Mouse (Mus musculus) subcutaneous adipose tissue, adult 2 months (tissue): Measurements from ENCODE around the gene Prr18. TPM values are rescaled to one million over a fixed set of nuclear protein-coding genes. Genes with fewer than 3 reads are reported as not detected.

Experiments
- polyA plus RNA-seq: library from polyadenylated mRNA; depleted of rRNA; stranded (reverse); fragments of >200 nt; gene quantifications from 2 replicates; pipeline ENCODE4 v1.2.3, GENCODE M21; 2012; ENCODE audit warnings: low replicate concordance; rRNA removed

Prr18 gene
- polyA plus RNA-seq = 0.16 and 0.26 TPM in 2 replicates

GRCm38 (mm10) chr17:8337159-8337558 is at the start of gene Prr18:
Prr18 (plus strand) TSS chr17:8337459.

GRCm38 (mm10) chr17:8310838-8311614 is 26.2 kb upstream of the Prr18 start, which contains the start of gene Sft2d1:
Sft2d1 (plus strand) TSS chr17:8311102.

GRCm38 (mm10) chr17:8355692-8356091 is 18.4 kb downstream of the Prr18 start, which contains the start of gene T2:
T2 (plus strand) TSS chr17:8355992.

Other genes starting within 250 kb of the Prr18 start
- gene Gm49673, start 189.7 kb upstream of the Prr18 start, polyA plus RNA-seq = 0.17 TPM in 1 of 2 replicates, not detected in the other
- gene Rnaset2a, start 189.4 kb upstream of the Prr18 start, polyA plus RNA-seq = 32.9 and 70.7 TPM in 2 replicates
- gene Fgfr1op, start 172.0 kb upstream of the Prr18 start, polyA plus RNA-seq = 3.3 and 3.7 TPM in 2 replicates
- 0.10 and 0.33 TPM in 2 replicates for gene Ccr6, start 101.4 kb upstream of the Prr18 start, polyA plus RNA-seq
- gene Mpc1, start 54.6 kb upstream of the Prr18 start, polyA plus RNA-seq = 624 and 1,047 TPM in 2 replicates
- 62.6 and 71.7 TPM in 2 replicates for gene Sft2d1, start 26.4 kb upstream of the Prr18 start, polyA plus RNA-seq
- 0.09 and 0.12 TPM in 2 replicates for gene T2, start 18.5 kb downstream of the Prr18 start, polyA plus RNA-seq
- 0.67 TPM in 1 of 2 replicates, not detected in the other for gene T, start 97.0 kb downstream of the Prr18 start, polyA plus RNA-seq
- 2.8 and 4.4 TPM in 2 replicates for gene Pde10a, start 187.9 kb downstream of the Prr18 start, polyA plus RNA-seq
- not detected in 2 replicates for gene Gm17087, start 229.5 kb downstream of the Prr18 start, polyA plus RNA-seq